Mouse (Mus musculus) NIH3T3 (cell line): Measurements from ENCODE around the gene Rcbtb2.
A peak's percentile ranks its signal among the peaks of the same experiment; 100 is the strongest.

Source experiments
- DNase-seq: peaks from one replicate; pipeline ENCODE4 v3.0.0-alpha.2; 2012; ENCODE audit warnings: low read depth

Gene Rcbtb2

GRCm38 (mm10) chr14:73209262-73209661 is 86.4 kb downstream of the Rcbtb2 start:
- peak; percentile 46 for DNase-seq

GRCm38 (mm10) chr14:73210196-73210595 is 87.4 kb downstream of the Rcbtb2 start:
- no peak for DNase-seq

- no peak for DNase-seq
These were observed 88.6 kb downstream of the Rcbtb2 start for GRCm38 (mm10) chr14:73211477-73211876.

DNA sequence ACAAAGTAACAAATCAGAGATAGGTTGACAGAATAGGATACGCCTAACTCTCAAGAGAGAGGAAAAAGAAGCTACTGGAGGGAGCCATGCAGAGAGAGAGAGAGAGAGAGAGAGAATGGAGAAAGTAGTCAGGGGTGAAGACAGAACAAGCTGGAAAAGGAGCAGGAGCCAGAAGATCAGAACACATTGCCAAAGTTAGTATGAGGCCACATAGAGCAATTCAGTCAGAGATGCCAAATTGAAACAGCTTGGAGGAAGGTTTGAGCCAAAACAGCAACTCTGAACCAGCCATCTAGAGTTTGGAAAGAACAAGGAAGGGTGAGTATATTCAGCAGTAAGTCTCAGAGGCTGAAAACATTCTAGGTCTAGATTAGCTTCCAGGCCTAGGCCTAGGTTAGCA is 94.2 kb downstream of the Rcbtb2 start:
- DNase-seq, result no peak

DNA sequence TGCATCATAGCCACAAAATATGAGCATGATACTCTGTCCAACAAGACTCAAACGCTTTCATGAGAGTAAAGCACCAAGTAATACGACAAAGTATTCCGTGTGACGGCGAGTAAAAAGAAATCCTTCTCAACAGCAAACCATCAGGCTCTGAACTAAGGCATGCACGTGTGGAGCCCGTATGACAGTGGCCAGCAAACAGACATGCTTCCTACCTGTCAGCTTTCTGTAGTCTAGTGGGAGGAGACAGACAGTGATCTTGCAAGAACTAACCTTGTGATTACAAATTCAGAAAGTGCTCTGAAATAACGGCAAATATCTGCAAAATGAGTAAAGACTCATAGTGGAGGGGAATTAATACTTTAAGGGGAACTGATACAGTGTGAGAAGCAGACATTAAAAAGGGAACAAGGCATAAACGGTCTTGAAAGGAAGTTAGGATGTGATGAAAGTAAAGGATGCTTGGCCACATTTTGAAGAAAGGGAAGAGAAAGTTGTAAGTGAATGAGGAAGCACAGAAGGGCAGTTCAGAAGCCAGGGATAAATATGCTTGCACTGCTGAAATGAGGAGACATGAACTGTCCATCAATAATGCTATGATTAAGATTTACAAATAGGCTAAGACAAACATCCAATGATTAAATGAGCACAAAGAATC is 99.6 kb downstream of the Rcbtb2 start:
- no peak for DNase-seq

DNA sequence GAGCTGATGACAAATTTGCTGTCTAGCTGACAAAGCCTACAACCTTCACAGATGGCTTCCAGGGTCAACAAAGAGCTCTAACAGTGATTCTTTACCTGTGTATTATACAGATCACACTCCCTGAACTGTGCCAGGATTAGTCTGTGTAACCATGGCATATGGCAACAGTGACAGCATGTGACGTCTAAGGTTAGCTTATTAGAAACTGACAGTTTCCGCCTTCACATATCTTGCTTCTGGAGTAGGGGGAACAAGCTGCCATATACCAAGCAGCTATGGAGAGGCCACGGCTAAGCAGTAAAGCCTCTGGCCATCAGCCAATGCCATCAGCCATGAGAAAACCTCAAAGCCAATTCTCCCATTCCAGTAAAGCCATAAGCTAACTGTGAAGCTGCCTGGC is 103.5 kb downstream of the Rcbtb2 start:
- DNase-seq, result no peak

- no peak for DNase-seq
These were observed 104.0 kb downstream of the Rcbtb2 start for GRCm38 (mm10) chr14:73226849-73227248.

DNA sequence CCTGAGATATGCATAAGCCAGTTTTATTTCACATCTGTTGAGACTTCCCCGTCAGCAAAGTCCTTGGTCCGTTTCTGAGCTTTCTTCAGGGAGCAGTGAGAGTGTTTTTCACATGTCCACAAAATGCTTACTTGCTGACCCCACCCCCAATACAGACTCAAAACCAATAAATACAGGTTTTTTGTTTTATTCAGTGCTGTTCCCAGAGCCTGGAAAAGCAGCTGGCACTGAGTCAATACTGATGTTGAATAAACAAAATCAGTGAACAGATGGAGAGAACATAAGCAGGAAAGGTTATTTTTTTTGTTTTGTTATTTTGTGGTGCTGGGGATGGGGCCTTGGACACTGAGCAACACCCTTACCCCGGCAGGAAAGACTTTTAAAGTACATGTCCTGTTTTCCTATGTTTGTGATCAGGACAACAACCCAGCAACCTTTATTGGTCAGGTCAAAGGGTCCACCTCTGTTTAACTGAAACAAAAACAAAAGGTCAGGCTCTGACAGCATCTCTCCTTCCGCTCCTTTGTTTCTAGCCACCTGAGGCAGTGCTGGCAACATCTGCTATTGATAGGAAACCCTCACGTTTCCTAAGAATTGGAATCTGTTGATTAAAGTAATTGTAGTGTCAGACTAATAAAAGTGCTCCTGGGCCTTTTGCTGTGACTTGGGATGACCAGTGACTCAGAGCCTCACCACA is 108.6 kb downstream of the Rcbtb2 start:
- DNase-seq, result no peak

GRCm38 (mm10) chr14:73234468-73235031 is 111.7 kb downstream of the Rcbtb2 start:
- DNase-seq, result peak; percentile 25

DNA sequence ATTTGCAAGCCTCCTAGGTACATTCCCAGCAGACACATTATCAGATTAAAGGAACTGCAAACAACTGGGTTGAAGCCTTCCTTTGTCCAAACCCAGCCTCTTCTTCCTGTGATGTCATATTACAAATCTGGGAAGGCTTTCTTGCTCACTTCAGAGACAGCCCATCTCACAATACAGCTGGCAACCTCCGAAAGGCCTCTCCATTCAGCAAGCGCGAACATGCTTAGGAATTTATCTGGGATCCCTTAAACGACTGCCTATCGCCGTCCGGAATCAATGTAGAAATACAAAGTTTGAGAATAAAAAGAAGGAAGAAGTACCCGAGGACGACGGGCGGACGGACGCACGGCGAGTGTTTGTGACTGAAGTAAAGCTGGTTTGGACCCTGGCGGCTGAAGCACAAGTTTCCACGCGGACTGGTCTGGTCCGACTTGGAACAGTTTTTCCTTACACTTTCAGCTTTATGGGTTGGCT is 115.0 kb downstream of the Rcbtb2 start, which contains the start of gene Lpar6:
Gene Lpar6, plus strand, starts transcription at position 48 of the 474 bp plus-strand sequence.
- peak; percentile 72 for DNase-seq

GRCm38 (mm10) chr14:73238498-73239250 is 115.8 kb downstream of the Rcbtb2 start:
- peak; percentile 66 for DNase-seq

DNA sequence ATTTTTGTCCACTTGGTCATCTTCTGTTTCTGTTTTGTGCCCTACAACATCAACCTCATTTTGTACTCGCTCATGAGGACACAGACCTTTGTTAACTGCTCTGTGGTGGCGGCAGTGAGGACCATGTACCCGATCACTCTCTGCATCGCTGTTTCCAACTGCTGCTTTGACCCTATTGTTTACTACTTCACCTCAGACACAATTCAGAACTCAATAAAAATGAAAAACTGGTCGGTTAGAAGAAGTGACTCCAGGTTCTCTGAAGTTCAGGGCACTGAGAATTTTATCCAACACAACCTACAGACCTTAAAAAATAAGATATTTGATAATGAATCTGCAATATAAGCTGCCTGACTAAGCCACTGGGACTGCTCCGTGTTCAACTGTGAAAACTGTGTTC is 116.5 kb downstream of the Rcbtb2 start:
- peak; percentile 38 for DNase-seq

GRCm38 (mm10) chr14:73239857-73240256 is 117.0 kb downstream of the Rcbtb2 start:
- no peak for DNase-seq

GRCm38 (mm10) chr14:73244061-73244597 is 121.3 kb downstream of the Rcbtb2 start:
- no peak for DNase-seq

DNA sequence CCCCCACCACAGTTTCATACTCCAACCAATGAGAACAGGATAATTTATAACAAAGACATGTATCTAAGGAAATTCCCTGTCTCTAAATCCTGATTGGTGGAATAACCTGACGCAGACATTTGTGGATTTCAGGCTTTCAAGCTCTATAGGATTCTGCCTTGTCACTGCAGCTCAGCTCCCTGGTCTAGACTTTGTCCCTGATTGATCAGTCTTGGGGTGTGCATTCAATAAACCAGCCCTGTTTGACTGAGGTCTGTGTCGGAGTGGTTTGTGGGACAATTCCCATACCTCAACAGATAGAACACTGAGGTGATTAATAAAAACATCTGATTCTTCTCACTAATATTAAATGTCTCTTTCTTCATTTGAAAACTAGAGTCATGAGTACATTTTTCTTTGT is 127.2 kb downstream of the Rcbtb2 start:
- no peak for DNase-seq

GRCm38 (mm10) chr14:73252276-73252675 is 129.4 kb downstream of the Rcbtb2 start:
- no peak for DNase-seq

- DNase-seq, result no peak
These were observed 130.8 kb downstream of the Rcbtb2 start for GRCm38 (mm10) chr14:73253453-73254251.

- no peak for DNase-seq
These were observed 131.6 kb downstream of the Rcbtb2 start for GRCm38 (mm10) chr14:73254412-73254811.

DNA sequence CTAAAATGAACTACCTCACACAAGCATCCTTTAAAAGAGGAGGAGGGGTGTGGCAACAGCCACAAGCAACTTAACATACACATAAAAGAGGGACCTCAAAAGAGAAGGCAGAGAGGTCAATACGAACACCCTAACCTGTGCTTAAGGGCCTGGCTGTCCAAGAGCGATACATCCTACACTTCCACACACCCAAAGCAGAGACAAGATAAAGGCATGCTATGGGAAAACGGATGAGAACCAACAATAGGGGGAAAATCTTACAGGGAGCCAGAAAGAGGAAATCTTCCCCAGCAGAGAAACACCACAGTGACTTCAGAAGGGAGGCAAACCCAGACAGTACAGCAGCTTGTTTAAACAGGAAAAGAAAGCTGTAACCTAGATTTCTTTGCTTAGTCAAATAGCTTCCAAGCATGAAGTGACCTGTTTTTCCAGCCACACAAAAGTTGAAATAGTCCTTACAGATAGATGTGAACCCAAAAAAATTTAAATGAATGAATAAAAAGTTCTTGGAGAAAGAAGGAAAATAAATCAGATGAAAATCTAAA is 132.7 kb downstream of the Rcbtb2 start:
- no peak for DNase-seq

DNA sequence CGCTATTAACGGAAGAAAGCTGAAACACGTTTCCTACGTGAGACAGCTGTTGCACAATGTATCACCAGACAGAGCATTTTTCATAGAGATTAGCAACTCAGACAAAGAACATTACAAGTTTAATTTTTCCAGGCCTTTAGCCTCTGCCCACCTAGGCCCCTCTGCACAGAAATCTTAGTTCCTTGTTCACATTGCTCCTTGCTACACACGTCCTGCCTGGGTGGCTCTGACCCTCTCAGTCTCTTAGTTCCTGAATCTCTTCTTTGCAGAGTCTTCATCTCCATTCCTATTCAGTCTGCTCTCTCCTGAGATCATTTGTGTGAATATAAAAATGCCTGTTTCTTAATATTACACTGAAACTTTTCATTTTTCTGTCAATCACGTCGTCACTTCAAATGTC is 134.5 kb downstream of the Rcbtb2 start:
- no peak for DNase-seq
